ENCODE assay signal across 33 mouse cellular contexts in the genomic region with DNA sequence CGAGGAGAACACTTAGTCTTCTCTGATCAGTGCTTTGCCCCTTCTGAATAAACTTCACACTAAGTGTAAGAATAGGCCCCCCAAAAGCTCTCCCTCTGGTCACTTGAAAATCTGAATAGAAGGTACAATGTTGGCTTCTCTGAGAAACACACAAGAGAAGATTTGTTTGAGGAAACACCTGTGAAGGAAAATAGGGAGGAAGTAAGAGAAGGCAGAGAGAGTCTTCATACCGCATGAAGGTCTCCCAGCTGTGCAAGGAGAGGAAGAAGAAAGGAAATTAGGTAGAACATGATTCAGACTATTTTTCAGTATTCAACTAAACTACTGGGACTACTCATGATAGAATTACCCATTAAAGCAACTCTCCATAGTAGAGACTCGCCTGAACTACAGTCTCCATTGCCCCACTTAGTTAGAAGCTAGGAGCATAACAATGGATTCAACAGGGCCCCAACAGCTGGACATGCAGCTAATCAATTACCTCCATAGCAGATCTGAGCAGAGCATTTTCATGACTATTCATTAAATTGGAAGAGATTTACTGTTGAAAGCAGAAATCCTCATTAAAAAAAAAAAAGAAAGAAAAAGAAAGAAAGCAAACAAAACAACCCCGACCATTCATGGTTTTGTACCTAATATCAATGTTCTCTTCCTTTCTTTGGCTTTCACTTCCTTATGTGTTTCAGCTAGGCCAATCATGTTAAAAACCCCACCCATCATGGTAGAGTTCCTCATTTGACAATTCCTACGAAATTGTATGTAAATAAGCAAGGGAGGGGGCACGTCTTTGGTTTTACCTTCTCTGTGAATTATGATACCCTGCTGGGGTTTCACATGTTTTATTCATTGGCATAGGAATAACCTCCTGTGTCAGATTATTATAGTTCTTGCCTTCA.
DNase-seq lines count a peak whose midpoint lies in the region; ATAC-seq lines count a peak whose summit lies in the region.
"Had no signal": no experiment of that assay in that cellular context is flagged by ENCODE, and none has a peak within 500 bp of the region (broad histone marks: within the 10 kb centered on the region; RNA-seq: fewer than 3 reads in every experiment).

No protein-coding gene starts in this region.

- peak; percentile 10 for DNase-seq in lung, postnatal 25 days (ENCODE audit: low spot score)
- no peak for DNase-seq in lung, postnatal 14 days
- peak; percentile 90 for DNase-seq in A20 (ENCODE audit: low read depth, low spot score)
- DNase-seq in MEL-GATA-1-ER (ENCODE audit: extremely low read depth, low read depth), result peak; percentile 33
- DNase-seq in kidney, postnatal 10 days, result no peak
- DNase-seq: adrenal gland, postnatal 10 days; cerebellum, adult 11 months; cerebellum, adult 9-10 months; cerebellum, postnatal 36 days; gastrocnemius, postnatal 25 days; heart, adult 18-20 months; heart, postnatal 36 days; kidney, adult 11 months; layer of hippocampus, postnatal 36 days; left cerebral cortex, postnatal 4 days; liver, postnatal 0 days; lung, postnatal 4 days; midbrain, embryonic 14.5 days; right cerebral cortex, postnatal 25 days; spleen, adult 18-20 months; thymus, postnatal 25 days had no signal

- no peaks in the 10 kb centered on the region for H3K27me3 ChIP-seq in intestine, embryonic 15.5 days (replicated peaks)
- H3K27me3 ChIP-seq: embryonic facial prominence, embryonic 13.5 days; forebrain, embryonic 15.5 days; kidney, embryonic 15.5 days; liver, embryonic 12.5 days; neural tube, embryonic 15.5 days; stomach, embryonic 15.5 days had no signal

- peak; percentile 94 for ATAC-seq in monocyte, adult 5-6 weeks (replicated peaks; ENCODE audit: insufficient number of reproducible peaks, low FRiP score, low TSS enrichment, poor library complexity, severe bottlenecking)
- ATAC-seq in intestine, embryonic 15.5 days, result no peak
- ATAC-seq: CD4-positive, CD25-positive, alpha-beta regulatory T cell, adult 4 months; forebrain, embryonic 15.5 days; liver, embryonic 12.5 days; liver, postnatal 0 days had no signal

- no peak overlapping the region for H3K4me3 ChIP-seq in intestine, embryonic 15.5 days (replicated peaks)
- H3K4me3 ChIP-seq: embryonic facial prominence, embryonic 13.5 days; forebrain, embryonic 10.5 days; forebrain, embryonic 15.5 days; kidney, embryonic 15.5 days; liver, embryonic 12.5 days; neural tube, embryonic 15.5 days; stomach, embryonic 15.5 days had no signal

- 84% methylated on average over 6 of the region's 6 CpGs for WGBS in intestine, embryonic 15.5 days

- no peaks in the 10 kb centered on the region for H3K9me3 ChIP-seq in intestine, embryonic 15.5 days
- H3K9me3 ChIP-seq: embryonic facial prominence, embryonic 13.5 days; forebrain, embryonic 10.5 days; forebrain, embryonic 15.5 days; kidney, embryonic 15.5 days; liver, embryonic 12.5 days; neural tube, embryonic 15.5 days; stomach, embryonic 15.5 days had no signal

- H3K27ac ChIP-seq in intestine, embryonic 15.5 days, result no peak overlapping the region
- H3K27ac ChIP-seq: embryonic facial prominence, embryonic 13.5 days; forebrain, embryonic 10.5 days; forebrain, embryonic 15.5 days; hindbrain, embryonic 14.5 days; kidney, embryonic 15.5 days; liver, embryonic 12.5 days; neural tube, embryonic 15.5 days; stomach, embryonic 15.5 days had no signal

- no peaks in the 10 kb centered on the region for H3K36me3 ChIP-seq in intestine, embryonic 15.5 days
- H3K36me3 ChIP-seq: embryonic facial prominence, embryonic 13.5 days; forebrain, embryonic 10.5 days; forebrain, embryonic 15.5 days; kidney, embryonic 15.5 days; liver, embryonic 12.5 days; neural tube, embryonic 15.5 days; stomach, embryonic 15.5 days had no signal

- no peak overlapping the region for H3K4me2 ChIP-seq in intestine, embryonic 15.5 days (replicated peaks)
- H3K4me2 ChIP-seq: embryonic facial prominence, embryonic 13.5 days; forebrain, embryonic 15.5 days; heart, embryonic 11.5 days; hindbrain, embryonic 14.5 days; kidney, embryonic 15.5 days; liver, embryonic 12.5 days; neural tube, embryonic 15.5 days; stomach, embryonic 15.5 days had no signal

- no peaks in the 10 kb centered on the region for H3K4me1 ChIP-seq in intestine, embryonic 15.5 days (replicated peaks)
- H3K4me1 ChIP-seq: embryonic facial prominence, embryonic 13.5 days; forebrain, embryonic 10.5 days; forebrain, embryonic 15.5 days; kidney, embryonic 15.5 days; neural tube, embryonic 15.5 days; stomach, embryonic 15.5 days had no signal

- H3K9ac ChIP-seq in intestine, embryonic 15.5 days, result no peak overlapping the region
- H3K9ac ChIP-seq: embryonic facial prominence, embryonic 13.5 days; forebrain, embryonic 15.5 days; hindbrain, embryonic 14.5 days; kidney, embryonic 15.5 days; liver, embryonic 12.5 days; liver, postnatal 0 days; neural tube, embryonic 15.5 days; stomach, embryonic 15.5 days had no signal

Comparison
In these comparisons a context has a peak if more than half of its experiments do, and no peak if none do; other contexts are left out.
1. DNase-seq: peak in lung, postnatal 25 days (single experiment), A20 (single experiment) and MEL-GATA-1-ER (single experiment); none in lung, postnatal 14 days (single experiment) and kidney, postnatal 10 days (single experiment).